ENCODE assay signal across 10 mouse cellular contexts in the genomic region with DNA sequence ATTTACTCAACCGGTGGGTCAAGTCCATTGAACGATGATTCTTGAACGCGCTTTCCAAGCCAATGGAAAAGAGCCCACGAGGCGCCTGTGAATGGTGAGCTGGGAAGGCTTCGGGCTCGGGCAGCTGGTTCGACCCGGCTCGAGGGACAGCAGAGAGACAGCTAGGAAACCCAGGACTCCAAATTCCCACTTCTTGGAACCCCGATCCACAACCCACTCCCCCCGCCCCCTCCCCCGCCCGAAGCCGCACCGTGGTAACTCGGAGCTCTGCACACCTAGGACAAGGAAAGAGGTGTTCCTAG. TPM values are rescaled to one million over a fixed set of nuclear protein-coding genes. Genes with fewer than 3 reads are reported as not detected.
DNase-seq lines count a peak whose midpoint lies in the region; ATAC-seq and TF ChIP-seq lines count a peak whose summit lies in the region.
"Had no signal": no experiment of that assay in that cellular context is flagged by ENCODE, and none has a peak within 500 bp of the region (broad histone marks: within the 10 kb centered on the region; RNA-seq: fewer than 3 reads in every experiment).

No protein-coding gene starts in this region.

- no peak overlapping the region for H3K27ac ChIP-seq in kidney, embryonic 15.5 days
- no peak overlapping the region for H3K27ac ChIP-seq in kidney, adult 2 months (ENCODE audit: insufficient read depth, low read depth, low read length)
- no peak overlapping the region for H3K27ac ChIP-seq in embryonic facial prominence, embryonic 14.5 days (replicated peaks; ENCODE audit: low read depth, low read length)
- H3K27ac ChIP-seq in intestine, postnatal 0 days (ENCODE audit: low read depth, low read length) = no peak overlapping the region

- H3K36me3 ChIP-seq in kidney, embryonic 15.5 days = no peaks in the 10 kb centered on the region
- H3K36me3 ChIP-seq in kidney, adult 2 months (ENCODE audit: control insufficient read depth, insufficient read depth, low read length) = no peaks in the 10 kb centered on the region
- no peaks in the 10 kb centered on the region for H3K36me3 ChIP-seq in embryonic facial prominence, embryonic 14.5 days (ENCODE audit: control insufficient read depth, insufficient read depth, low read length)
- no peaks in the 10 kb centered on the region for H3K36me3 ChIP-seq in intestine, postnatal 0 days (ENCODE audit: control insufficient read depth, insufficient read depth)
- no peaks in the 10 kb centered on the region for H3K36me3 ChIP-seq in myocyte (ENCODE audit: control insufficient read depth, insufficient read depth)

- H3K4me3 ChIP-seq in kidney, embryonic 15.5 days (replicated peaks) = peak overlapping the region; percentile 43
- no peak overlapping the region for H3K4me3 ChIP-seq in kidney, adult 2 months (ENCODE audit: insufficient read depth, low read depth, low read length)
- H3K4me3 ChIP-seq in embryonic facial prominence, embryonic 14.5 days (ENCODE audit: low read depth, low read length) = peak overlapping the region; percentile 39
- peak overlapping the region; percentile 29 for H3K4me3 ChIP-seq in intestine, postnatal 0 days (ENCODE audit: low read depth, low read length)
- no peak overlapping the region for H3K4me3 ChIP-seq in myocyte

- DNase-seq in kidney, adult 2 months = no peak
- DNase-seq in embryonic facial prominence, embryonic 14.5 days (ENCODE audit: low spot score) = no peak
- DNase-seq in lung, postnatal 4 days = no peak
- DNase-seq in right cerebral cortex, postnatal 14 days = no peak
- DNase-seq: left cerebral cortex, postnatal 4 days had no signal

- peaks cover 99% of the 10 kb centered on the region for H3K27me3 ChIP-seq in kidney, embryonic 15.5 days
- H3K27me3 ChIP-seq in kidney, adult 2 months (replicated peaks; ENCODE audit: control insufficient read depth, insufficient read depth, low read length) = no peaks in the 10 kb centered on the region
- peaks cover 95% of the 10 kb centered on the region for H3K27me3 ChIP-seq in embryonic facial prominence, embryonic 14.5 days (replicated peaks; ENCODE audit: control insufficient read depth, insufficient read depth, low read length)
- peaks cover 83% of the 10 kb centered on the region for H3K27me3 ChIP-seq in intestine, postnatal 0 days (replicated peaks; ENCODE audit: control insufficient read depth, insufficient read depth, low read length)
- peaks cover 15% of the 10 kb centered on the region for H3K27me3 ChIP-seq in myocyte (ENCODE audit: control insufficient read depth, insufficient read depth, insufficient read length)

- H3K4me1 ChIP-seq in kidney, embryonic 15.5 days = peaks cover 52% of the 10 kb centered on the region
- H3K4me1 ChIP-seq in kidney, adult 2 months (ENCODE audit: control insufficient read depth, insufficient read depth, low read length) = no peaks in the 10 kb centered on the region
- peaks cover 5% of the 10 kb centered on the region; the same call in 1 of the 2 replicates for H3K4me1 ChIP-seq in embryonic facial prominence, embryonic 14.5 days (ENCODE audit: control insufficient read depth, insufficient read depth, low read length)
- H3K4me1 ChIP-seq in intestine, postnatal 0 days (replicated peaks; ENCODE audit: control insufficient read depth, insufficient read depth, low read length) = no peaks in the 10 kb centered on the region

- no peak for TF ChIP-seq CTCF in kidney, adult 2 months (conservative IDR thresholded peaks at IDR 0.05; ENCODE audit: insufficient read depth, insufficient read length, low read depth, low read length)
- TF ChIP-seq CTCF in intestine, postnatal 0 days (IDR thresholded peaks at IDR 0.05; ENCODE audit: low read depth) = no peak

- H3K4me2 ChIP-seq in kidney, embryonic 15.5 days = peak overlapping the region; percentile 78
- H3K4me2 ChIP-seq in embryonic facial prominence, embryonic 14.5 days (ENCODE audit: low read depth, low read length) = peak overlapping the region; percentile 66
- peak overlapping the region; percentile 49 for H3K4me2 ChIP-seq in intestine, postnatal 0 days (replicated peaks; ENCODE audit: low read depth)
- peak overlapping the region; percentile 55 for H3K4me2 ChIP-seq in myocyte (ENCODE audit: low read depth)

- no peak overlapping the region for H3ac ChIP-seq in myocyte (ENCODE audit: control insufficient read depth, insufficient read length)

- ATAC-seq in kidney, embryonic 15.5 days (replicated peaks; ENCODE audit: low FRiP score) = no peak
- ATAC-seq in embryonic facial prominence, embryonic 14.5 days (ENCODE audit: low read depth) = no peak
- no peak for ATAC-seq in intestine, postnatal 0 days
- ATAC-seq in megakaryocyte-erythroid progenitor cell, adult 5-6 weeks (replicated peaks; ENCODE audit: low FRiP score, low TSS enrichment, poor library complexity, severe bottlenecking) = no peak

- no peaks in the 10 kb centered on the region for H3K79me2 ChIP-seq in myocyte (ENCODE audit: control insufficient read depth, insufficient read depth)

- no peaks in the 10 kb centered on the region for H3K9me3 ChIP-seq in kidney, embryonic 15.5 days (replicated peaks)
- H3K9me3 ChIP-seq in embryonic facial prominence, embryonic 14.5 days (ENCODE audit: control insufficient read depth, low read length) = no peaks in the 10 kb centered on the region
- no peaks in the 10 kb centered on the region for H3K9me3 ChIP-seq in intestine, postnatal 0 days (ENCODE audit: control insufficient read depth)

- 1% methylated on average over 18 of the region's 18 CpGs for WGBS in kidney, embryonic 15.5 days
- WGBS in kidney, adult 2 months = 3% methylated on average over 18 of the region's 18 CpGs
- WGBS in embryonic facial prominence, embryonic 14.5 days = under 1% methylated on average over 18 of the region's 18 CpGs
- WGBS in intestine, postnatal 0 days = 1% methylated on average over 18 of the region's 18 CpGs

- TF ChIP-seq POLR2A in kidney, adult 2 months (IDR thresholded peaks at IDR 0.05; ENCODE audit: low read depth, low read length) = no peak
- TF ChIP-seq POLR2A in myocyte (IDR thresholded peaks at IDR 0.05; ENCODE audit: insufficient read length, low read depth) = no peak

- 0 out of 2 replicates have a peak overlapping the region, but pooled peaks have one; percentile 14 for H3K9ac ChIP-seq in kidney, embryonic 15.5 days
- no peak overlapping the region for H3K9ac ChIP-seq in embryonic facial prominence, embryonic 14.5 days (ENCODE audit: low read depth, low read length)
- no peak overlapping the region for H3K9ac ChIP-seq in intestine, postnatal 0 days (ENCODE audit: low read depth, low read length)

TF ChIP-seq in myocyte, 11 proteins besides CTCF, POLR2A, EP300 and RAD21:
- TF ChIP-seq POLR2AphosphoS2 (IDR thresholded peaks at IDR 0.05; ENCODE audit: insufficient read length, low read depth) = no peak
- TF ChIP-seq MAX (IDR thresholded peaks at IDR 0.05; ENCODE audit: low read depth) = no peak
- TF ChIP-seq USF1 (IDR thresholded peaks at IDR 0.05; ENCODE audit: low read depth) = no peak

RNA-seq across cellular contexts. Expression of a gene that starts 0.3 kb away (rescaled TPM):
- 2.2 and 3.2 TPM in 2 replicates for polyA plus RNA-seq in kidney, embryonic 15.5 days (2015; fragmentation: Nextera tagmentation; extraction: Ambion mirVana)
- polyA plus RNA-seq in kidney, adult 2 months (2012; rRNA removed) = 0.33 and 0.54 TPM in 2 replicates
- polyA plus RNA-seq in embryonic facial prominence, embryonic 14.5 days (2014; fragmentation: Nextera tagmentation; extraction: Ambion mirVana) = 6.8 and 8.1 TPM in 2 replicates
- 0.14 TPM in 1 of 2 replicates, not detected in the other for polyA plus RNA-seq in intestine, postnatal 0 days (2015; fragmentation: Nextera tagmentation; extraction: Ambion mirVana)
- polyA plus RNA-seq in myocyte (2012; fragmentation: generic; extraction: Trizol) = 0.35 TPM
- total RNA-seq in megakaryocyte-erythroid progenitor cell, adult 5-6 weeks (2014; fragmentation: Nextera tagmentation) = not detected in 2 replicates
- not detected in 2 replicates for total RNA-seq in megakaryocyte-erythroid progenitor cell, adult 5-6 weeks (2017)
- total RNA-seq: gastrocnemius, adult 18-20 months had no signal

RNA-seq across cellular contexts. Expression of a gene that starts 11.9 kb away (rescaled TPM):
- polyA plus RNA-seq in kidney, embryonic 15.5 days (2015; fragmentation: Nextera tagmentation; extraction: Ambion mirVana) = not detected in 2 replicates
- polyA plus RNA-seq in kidney, adult 2 months (2012; rRNA removed) = 0.05 and 0.22 TPM in 2 replicates
- polyA plus RNA-seq in embryonic facial prominence, embryonic 14.5 days (2014; fragmentation: Nextera tagmentation; extraction: Ambion mirVana) = 0.85 and 1.8 TPM in 2 replicates
- not detected in 2 replicates for polyA plus RNA-seq in intestine, postnatal 0 days (2015; fragmentation: Nextera tagmentation; extraction: Ambion mirVana)
- 0.17 TPM for polyA plus RNA-seq in myocyte (2012; fragmentation: generic; extraction: Trizol)
- not detected in 2 replicates for total RNA-seq in megakaryocyte-erythroid progenitor cell, adult 5-6 weeks (2014; fragmentation: Nextera tagmentation)
- total RNA-seq in megakaryocyte-erythroid progenitor cell, adult 5-6 weeks (2017) = not detected in 2 replicates
- total RNA-seq: gastrocnemius, adult 18-20 months had no signal

Comparison
In these comparisons a context has a peak if more than half of its experiments do, and no peak if none do; other contexts are left out.
1. H3K4me3 ChIP-seq: peak in kidney, embryonic 15.5 days (single experiment), embryonic facial prominence, embryonic 14.5 days (single experiment) and intestine, postnatal 0 days (single experiment); none in kidney, adult 2 months (single experiment) and myocyte (single experiment).
2. Peak in every context shown above with its lines, with median percentiles within 50 percentile points of each other: H3K4me2 ChIP-seq.